In the genomic region with DNA sequence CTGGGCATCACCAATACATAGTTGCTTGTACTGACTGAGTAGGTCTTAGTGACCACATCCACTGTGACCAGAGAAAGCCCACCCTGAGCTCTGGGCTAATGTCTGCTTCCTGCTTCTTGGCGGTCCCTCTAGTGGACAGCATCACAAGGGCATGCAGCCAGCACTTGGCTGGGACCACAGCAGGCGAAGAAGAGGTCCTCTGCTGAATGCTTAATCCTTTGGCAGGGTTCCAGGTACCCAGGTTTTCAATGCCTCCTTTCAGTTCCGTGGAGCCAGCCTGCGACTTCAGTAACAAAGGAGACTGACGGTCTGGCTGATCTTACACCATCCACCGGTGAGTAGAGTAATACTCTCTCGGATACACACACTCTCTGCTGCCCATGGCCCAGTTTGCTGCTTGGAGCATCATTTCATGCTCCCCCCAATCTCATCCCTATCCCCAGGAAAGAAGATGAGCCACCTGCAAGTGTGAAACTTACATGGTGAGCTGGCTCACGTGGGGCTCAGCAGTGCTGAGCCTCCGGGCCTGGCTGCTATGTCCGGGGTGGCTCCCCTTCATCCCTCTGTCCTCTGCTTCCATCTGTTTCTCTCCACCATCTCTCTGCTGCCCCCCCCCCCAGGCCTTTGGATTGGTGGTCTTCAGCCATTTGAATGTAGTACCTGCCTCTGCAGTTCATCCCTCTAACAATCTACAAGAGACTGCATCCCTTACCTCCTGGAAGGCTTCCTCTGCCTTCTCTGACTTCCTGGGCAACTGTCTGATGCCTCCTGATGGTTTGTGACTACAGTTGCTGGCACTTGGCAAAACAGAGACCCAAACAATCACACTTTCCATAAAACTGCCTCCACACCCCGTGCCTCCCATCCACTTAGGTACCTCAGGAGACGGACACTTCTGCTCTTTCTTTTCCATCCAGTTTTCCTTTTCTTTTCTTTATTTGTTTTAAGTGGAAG, we compare ENCODE assay signal across 10 mouse cellular contexts. TPM values are rescaled to one million over a fixed set of nuclear protein-coding genes. Genes with fewer than 3 reads are reported as not detected.
DNase-seq lines count a peak whose midpoint lies in the region; ATAC-seq and TF ChIP-seq lines count a peak whose summit lies in the region.
"Had no signal": no experiment of that assay in that cellular context is flagged by ENCODE, and none has a peak within 500 bp of the region (broad histone marks: within the 10 kb centered on the region; RNA-seq: fewer than 3 reads in every experiment).

No protein-coding gene starts in this region.

- peak; percentile 43; the same call in 1 of the 2 replicates for TF ChIP-seq CTCF in testis, adult 2 months (IDR thresholded peaks at IDR 0.05; ENCODE audit: control insufficient read depth, insufficient read depth, insufficient replicate concordance, low read depth, low read length)

- H3K9me3 ChIP-seq in hindbrain, embryonic 14.5 days (ENCODE audit: control insufficient read depth, low read length) = no peaks in the 10 kb centered on the region

- peak overlapping the region; percentile 20; the same call in 1 of the 2 replicates for H3K4me2 ChIP-seq in hindbrain, embryonic 14.5 days (replicated peaks)
- H3K4me2 ChIP-seq: heart, embryonic 13.5 days had no signal

- no peak for TF ChIP-seq POLR2A in testis, adult 2 months (IDR thresholded peaks at IDR 0.05; ENCODE audit: control insufficient read depth, low read depth, low read length)

- no peak overlapping the region for H3K9ac ChIP-seq in hindbrain, embryonic 14.5 days

- no peak overlapping the region for H3K4me3 ChIP-seq in hindbrain, embryonic 14.5 days (replicated peaks; ENCODE audit: low read length)
- H3K4me3 ChIP-seq in testis, adult 2 months (ENCODE audit: control insufficient read depth, low read depth, low read length) = no peak overlapping the region
- H3K4me3 ChIP-seq: heart, embryonic 13.5 days had no signal

- peak overlapping the region; percentile 85 for H3K27ac ChIP-seq in hindbrain, embryonic 14.5 days
- H3K27ac ChIP-seq in testis, adult 2 months (ENCODE audit: control insufficient read depth, insufficient read depth, low read depth, low read length) = no peak overlapping the region
- H3K27ac ChIP-seq: heart, embryonic 13.5 days had no signal

- no peaks in the 10 kb centered on the region for H3K36me3 ChIP-seq in hindbrain, embryonic 14.5 days (replicated peaks; ENCODE audit: control insufficient read depth, insufficient read depth)
- H3K36me3 ChIP-seq in testis, adult 2 months (ENCODE audit: control insufficient read depth, insufficient read depth, low read length) = no peaks in the 10 kb centered on the region
- H3K36me3 ChIP-seq: heart, embryonic 13.5 days had no signal

- peaks cover 22% of the 10 kb centered on the region for H3K4me1 ChIP-seq in hindbrain, embryonic 14.5 days (replicated peaks; ENCODE audit: control insufficient read depth, insufficient read depth, low read length)
- H3K4me1 ChIP-seq in testis, adult 2 months (ENCODE audit: control insufficient read depth, insufficient read depth, low read length) = peaks cover 8% of the 10 kb centered on the region

- DNase-seq in embryo, embryonic 10.5 days (ENCODE audit: low spot score) = peak; percentile 50
- no peak for DNase-seq in embryo, embryonic 10 days (ENCODE audit: low spot score)
- DNase-seq in 3T3-L1 (ENCODE audit: low read depth, low spot score) = peak; percentile 39
- DNase-seq in cerebellum, postnatal 25 days = peak; percentile 78 to 87
- peak; percentile 80 for DNase-seq in hindbrain, embryonic 14.5 days (ENCODE audit: low spot score)
- peak; percentile 40 for DNase-seq in lung, postnatal 14 days
- no peak for DNase-seq in ovary, postnatal 10 days (ENCODE audit: low spot score)

- no peaks in the 10 kb centered on the region for H3K27me3 ChIP-seq in hindbrain, embryonic 14.5 days (ENCODE audit: control insufficient read depth, insufficient read depth, low read length)
- no peaks in the 10 kb centered on the region for H3K27me3 ChIP-seq in testis, adult 2 months (ENCODE audit: control insufficient read depth, insufficient read depth, low read length)
- H3K27me3 ChIP-seq: heart, embryonic 13.5 days had no signal

- peak; percentile 85 for ATAC-seq in hindbrain, embryonic 14.5 days (ENCODE audit: low FRiP score)

- WGBS in hindbrain, embryonic 14.5 days = 36% methylated on average over 12 of the region's 12 CpGs

RNA-seq across cellular contexts. Expression of a gene that starts 9.1 kb away (rescaled TPM):
- not detected in 2 replicates for polyA plus RNA-seq in hindbrain, embryonic 14.5 days (2014; fragmentation: Nextera tagmentation; extraction: Ambion mirVana)
- polyA plus RNA-seq in testis, adult 2 months (2012; rRNA removed) = not detected in 2 replicates
- polyA plus RNA-seq: C2C12 had no signal

RNA-seq across cellular contexts. Expression of a gene that starts 13.9 kb away (rescaled TPM):
- 37.8 and 50.5 TPM in 2 replicates for polyA plus RNA-seq in hindbrain, embryonic 14.5 days (2014; fragmentation: Nextera tagmentation; extraction: Ambion mirVana)
- polyA plus RNA-seq in testis, adult 2 months (2012; rRNA removed) = 15.6 and 18.6 TPM in 2 replicates

RNA-seq across cellular contexts. Expression of a gene that starts 28.1 kb away (rescaled TPM):
- 57.3 and 65.0 TPM in 2 replicates for polyA plus RNA-seq in hindbrain, embryonic 14.5 days (2014; fragmentation: Nextera tagmentation; extraction: Ambion mirVana)
- polyA plus RNA-seq in testis, adult 2 months (2012; rRNA removed) = 84.9 and 104 TPM in 2 replicates

Comparison
In these comparisons a context has a peak if more than half of its experiments do, and no peak if none do; other contexts are left out.
1. DNase-seq: peak in embryo, embryonic 10.5 days (single experiment), 3T3-L1 (single experiment), cerebellum, postnatal 25 days (2 of 2), hindbrain, embryonic 14.5 days (single experiment) and lung, postnatal 14 days (single experiment); none in embryo, embryonic 10 days (single experiment) and ovary, postnatal 10 days (single experiment).